Mouse (Mus musculus) testis, adult 10 weeks (tissue): ENCODE measurements around the gene Cdk2ap2. TPM values are rescaled to one million over a fixed set of nuclear protein-coding genes. Genes with fewer than 3 reads are reported as not detected.

ENCODE experiments used
- polyA plus RNA-seq: library from polyadenylated mRNA; stranded (reverse); fragments of 350-450 nt; fragmentation: Illumina TruSeq; extraction: RNeasy Lipid Tissue Mini Kit (QIAGEN cat#74804); gene quantifications from one replicate; pipeline ENCODE4 v1.2.3, GENCODE M21; 2014; ENCODE audit warnings: low read depth, low replicate concordance

Gene Cdk2ap2
- polyA plus RNA-seq: 1.1 TPM

DNA sequence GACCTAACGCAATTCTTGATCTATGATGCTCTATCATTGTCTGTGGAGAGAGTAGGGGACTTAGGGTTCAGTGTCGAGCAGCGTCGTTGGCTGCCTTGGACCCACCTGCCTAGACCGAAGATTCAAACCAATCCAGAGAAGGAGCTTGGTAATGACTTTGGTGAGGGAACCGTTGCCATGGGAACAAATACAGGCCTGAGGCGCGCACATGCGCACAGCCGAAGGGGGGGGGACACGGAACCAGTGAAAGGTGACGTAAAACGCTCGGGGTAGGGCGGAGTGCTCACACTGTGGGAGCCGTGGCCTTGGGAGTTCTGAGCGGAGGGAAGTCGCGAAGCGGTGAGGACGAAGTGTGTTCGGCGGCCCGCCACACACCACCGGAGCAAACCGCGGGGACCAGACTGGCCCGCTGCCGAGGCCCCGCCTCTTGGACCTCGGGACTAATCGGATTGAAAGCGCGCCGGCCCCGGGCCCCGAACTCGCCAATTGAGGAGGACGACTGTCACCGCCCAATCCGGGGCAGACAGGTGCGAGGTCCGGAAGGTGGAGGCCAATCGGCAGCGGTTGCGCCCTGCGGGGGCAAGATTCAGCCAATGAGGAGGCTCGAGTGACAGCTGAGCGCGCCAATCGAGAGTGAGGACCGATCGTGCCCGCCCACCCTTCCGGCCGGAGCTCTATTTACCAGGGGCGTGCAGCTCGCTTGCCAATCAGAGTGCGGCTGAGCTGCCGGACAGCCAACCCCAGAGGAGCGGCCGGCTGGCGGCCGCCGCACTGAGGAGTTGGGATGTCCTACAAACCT lies at the start of gene Cdk2ap2:
Cdk2ap2 (plus strand) TSS at position 541 of the 799 bp plus-strand sequence.

DNA sequence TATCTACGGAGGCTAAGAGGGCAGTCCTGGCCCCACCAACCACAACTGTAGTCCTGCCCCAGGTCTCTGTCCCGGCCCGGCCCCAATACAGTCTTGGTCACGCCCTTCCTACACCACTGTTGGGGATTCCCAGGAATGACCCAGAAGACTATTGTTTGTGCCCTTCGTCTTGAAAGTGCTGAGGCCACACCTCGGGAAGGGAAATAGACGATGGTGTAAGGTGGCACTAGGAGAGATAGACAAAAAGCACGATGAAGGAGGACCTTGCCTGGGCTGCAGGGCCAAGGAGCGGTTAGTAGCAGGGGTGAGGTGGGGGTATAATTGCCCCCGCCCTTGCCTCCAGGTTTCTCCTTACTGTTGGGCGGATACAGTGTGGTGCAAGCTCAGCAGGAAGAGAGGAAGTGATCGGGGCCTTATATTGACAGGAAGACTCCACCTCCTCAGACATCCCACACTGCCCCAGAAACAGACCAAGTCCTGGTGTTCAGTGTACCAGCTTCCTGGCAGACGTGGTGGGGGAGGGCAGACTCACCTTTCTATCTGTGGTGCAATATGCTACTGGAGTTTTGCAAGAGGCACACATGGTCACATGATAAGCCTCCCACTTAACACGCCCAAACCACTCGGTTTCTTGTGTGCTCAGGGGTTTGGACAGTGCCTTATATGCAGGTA lies 37.8 kb upstream of the Cdk2ap2 start, which contains the start of gene Gstp3:
Gstp3 (minus strand) TSS at position 501 of the 672 bp plus-strand sequence.

DNA sequence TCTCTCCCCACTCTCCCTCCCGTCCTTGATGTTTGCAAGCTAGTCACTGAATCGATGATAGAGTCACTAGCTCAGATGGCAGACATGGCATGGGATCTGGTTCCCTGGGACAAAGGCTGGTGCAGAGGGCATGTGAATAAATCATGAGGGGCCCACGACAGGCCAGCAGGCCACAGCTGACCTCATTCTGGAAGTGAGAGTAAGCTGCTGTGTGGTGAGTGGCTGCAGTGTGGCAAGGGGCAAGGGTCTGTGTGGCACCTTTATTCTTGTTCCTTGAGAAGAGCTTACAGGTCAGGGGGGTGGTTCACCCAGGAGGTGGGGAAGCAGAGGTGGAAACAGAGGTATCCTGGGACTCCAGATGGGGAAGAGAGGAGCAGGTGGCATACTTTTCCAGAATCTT lies 15.6 kb upstream of the Cdk2ap2 start, which contains the start of gene Cabp2:
Cabp2 (plus strand) TSS at position 185 of the 400 bp plus-strand sequence.

DNA sequence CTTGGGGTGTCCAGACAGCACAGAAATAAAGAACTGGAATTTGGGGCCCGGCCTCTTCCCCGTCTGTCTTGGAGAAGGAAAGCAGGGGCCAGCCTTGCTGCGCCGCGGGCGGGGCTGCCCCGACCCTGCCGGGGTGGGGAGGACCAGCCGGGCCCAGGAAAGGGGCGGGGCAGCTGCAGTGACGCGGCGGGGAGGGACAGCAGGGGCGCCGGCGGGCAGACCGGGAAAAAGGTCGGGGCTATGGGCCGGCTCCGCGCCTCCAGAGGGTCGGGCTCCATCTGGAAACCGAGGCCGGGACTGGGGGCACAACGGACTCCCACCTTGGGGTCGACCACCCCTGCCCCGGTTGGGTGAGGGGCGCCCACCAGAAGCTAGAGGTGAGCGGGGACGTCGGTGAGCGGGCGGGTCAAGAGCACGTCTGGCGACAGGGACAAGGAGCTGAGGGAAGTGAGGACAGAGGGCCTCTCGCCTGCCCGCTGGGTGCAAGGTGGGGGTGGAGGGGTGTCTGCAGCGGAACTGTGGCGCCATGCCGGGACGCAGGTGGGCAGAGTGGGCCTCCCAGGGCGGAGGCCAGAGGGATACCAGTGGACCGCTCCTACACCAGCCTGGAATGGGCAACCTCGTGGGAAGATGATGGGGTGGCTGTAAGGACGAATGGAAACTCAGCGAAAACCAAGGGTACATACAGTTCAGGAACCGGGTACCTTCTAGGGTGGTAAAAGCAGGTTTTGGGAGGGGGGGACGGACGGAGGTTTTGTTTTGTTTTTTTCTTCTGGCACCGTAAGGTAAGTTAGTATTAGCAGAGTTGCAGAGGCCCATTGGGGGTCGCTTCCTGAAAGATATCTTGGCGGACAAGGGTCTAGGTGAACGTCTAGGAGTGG lies 3.1 kb downstream of the Cdk2ap2 start, which contains the start of gene Pitpnm1:
Pitpnm1 (plus strand) TSS at position 162 of the 881 bp plus-strand sequence.

DNA sequence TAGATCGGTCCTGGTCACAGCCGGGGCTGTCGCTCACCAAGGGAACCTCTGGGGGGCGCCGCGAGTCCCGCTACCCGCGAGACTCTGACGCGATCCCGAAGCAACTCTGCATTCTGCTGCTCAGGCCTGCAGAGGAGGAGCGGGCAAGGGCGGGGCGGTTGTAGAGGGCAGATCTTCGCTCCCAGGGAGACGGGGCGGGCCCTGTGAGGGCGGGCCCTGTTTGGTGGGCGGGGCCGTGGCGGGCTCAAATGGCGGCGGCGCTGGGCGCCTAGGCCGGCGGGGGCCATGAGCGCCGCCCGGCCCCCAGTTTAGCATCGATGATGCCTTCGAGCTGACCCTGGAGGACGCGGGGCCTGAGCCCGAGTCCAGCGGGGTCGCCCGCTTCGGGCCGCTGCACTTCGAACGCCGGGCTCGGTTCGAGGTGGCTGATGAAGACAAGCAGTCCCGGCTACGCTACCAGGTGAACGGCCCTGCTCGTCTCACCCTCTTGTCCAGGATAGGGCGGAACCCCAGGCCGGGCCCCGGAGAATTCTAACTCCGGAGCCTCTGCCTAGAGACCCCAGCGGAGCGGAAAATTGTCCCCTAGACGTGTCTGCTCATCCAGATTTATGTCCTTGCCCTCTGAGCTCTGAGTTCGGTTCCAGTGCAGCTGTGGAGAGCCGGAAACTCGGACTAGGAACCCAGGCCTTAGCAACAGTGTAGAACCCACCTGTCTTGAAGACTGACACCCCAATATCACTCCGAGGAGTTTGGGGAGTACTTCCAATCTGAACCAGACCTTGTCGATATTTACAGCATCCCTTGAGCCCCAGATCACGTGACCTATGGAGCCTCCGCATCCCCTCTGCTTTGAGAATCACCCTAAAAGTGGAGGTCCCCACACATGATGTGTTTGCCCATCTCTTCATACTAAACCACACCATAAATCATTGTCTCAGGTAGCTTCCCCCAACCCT lies 29.0 kb downstream of the Cdk2ap2 start, which contains the start of gene Aip:
Aip (minus strand) TSS at position 118 of the 956 bp plus-strand sequence.

DNA sequence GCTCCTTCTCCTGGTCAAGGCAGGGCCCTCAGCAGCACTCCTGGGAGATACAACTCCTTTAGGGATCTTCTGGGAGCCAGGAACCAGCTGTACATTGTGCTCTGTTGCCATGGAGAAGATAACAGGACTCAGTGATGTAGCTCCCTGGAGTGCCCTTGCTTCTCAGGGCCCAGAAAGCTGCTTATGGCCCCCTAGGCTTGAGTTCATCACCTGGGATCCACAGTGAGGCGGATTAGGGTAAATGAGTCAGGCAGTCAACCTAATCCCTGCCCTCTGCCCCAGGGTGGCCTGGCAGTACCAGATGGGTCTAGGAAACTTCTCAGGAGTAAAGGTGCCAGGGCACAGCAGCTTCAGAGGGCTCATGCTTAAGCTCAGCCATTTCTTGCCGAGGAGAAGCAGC lies 42.5 kb downstream of the Cdk2ap2 start, which contains the start of gene Gpr152:
Gpr152 (plus strand) TSS at position 342 of the 400 bp plus-strand sequence.

DNA sequence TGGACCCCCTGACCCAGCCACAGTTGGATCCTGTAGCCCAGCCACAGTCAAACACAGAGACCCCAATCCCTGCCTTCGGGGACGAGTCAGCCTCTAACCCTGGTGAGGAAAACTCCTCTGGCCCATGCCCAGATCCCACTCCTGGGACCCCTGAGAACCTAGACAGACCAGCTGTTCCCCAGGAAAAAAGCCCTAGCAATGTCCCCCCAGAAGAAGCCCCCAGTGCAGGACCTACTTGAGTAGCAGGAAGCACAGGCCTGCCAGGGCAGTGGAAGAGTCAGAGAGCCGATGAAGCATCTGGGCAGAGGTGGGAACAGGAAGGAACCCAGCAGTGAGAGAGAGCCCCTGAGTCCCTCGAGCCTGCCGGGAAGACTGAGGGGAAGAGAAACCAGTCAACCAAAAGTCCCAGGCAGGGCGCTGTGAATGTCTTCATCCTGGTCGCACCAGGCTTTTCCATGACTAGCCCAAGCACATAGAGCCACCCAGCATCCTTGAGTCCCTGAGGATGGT lies 46.8 kb downstream of the Cdk2ap2 start, which contains the start of gene Cabp4:
Cabp4 (minus strand) TSS at position 275 of the 510 bp plus-strand sequence.

DNA sequence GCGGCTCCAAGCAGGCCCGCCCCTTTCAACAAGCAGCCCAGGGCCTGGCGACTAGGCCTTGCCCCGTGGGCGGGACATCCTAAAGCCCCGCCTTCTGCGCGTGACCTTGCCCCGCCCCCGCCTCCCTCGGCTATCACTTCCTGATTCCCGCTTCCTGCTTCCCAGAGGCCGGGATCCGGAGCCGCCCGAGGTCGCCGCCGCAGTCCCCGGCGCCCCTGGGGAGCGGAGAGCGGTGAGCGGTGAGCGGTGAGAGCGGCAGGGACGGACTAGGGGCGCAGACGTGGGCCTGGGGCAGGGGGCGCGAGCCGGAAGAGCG lies 51.5 kb downstream of the Cdk2ap2 start, which contains the start of gene Coro1b:
Coro1b (plus strand) TSS at position 129 of the 316 bp plus-strand sequence.

Other genes with a start within 250 kb of the Cdk2ap2 start
- 173 TPM for gene Chka, start 245.4 kb upstream of the Cdk2ap2 start, polyA plus RNA-seq
- gene Tcirg1, start 190.0 kb upstream of the Cdk2ap2 start, polyA plus RNA-seq: 0.71 TPM
- 0.97 TPM for gene Ndufs8, start 184.4 kb upstream of the Cdk2ap2 start, polyA plus RNA-seq
- 3.1 TPM for gene Aldh3b1, start 167.4 kb upstream of the Cdk2ap2 start, polyA plus RNA-seq
- gene Unc93b1, start 162.0 kb upstream of the Cdk2ap2 start, polyA plus RNA-seq: 0.32 TPM
- 0.28 TPM for gene Aldh3b3, start 138.5 kb upstream of the Cdk2ap2 start, polyA plus RNA-seq
- 2.5 TPM for gene Aldh3b2, start 124.9 kb upstream of the Cdk2ap2 start, polyA plus RNA-seq
- gene Acy3, start 110.6 kb upstream of the Cdk2ap2 start, polyA plus RNA-seq: 0.48 TPM
- gene Tbx10, start 104.4 kb upstream of the Cdk2ap2 start, polyA plus RNA-seq: not detected
- not detected for gene Nudt8, start 96.6 kb upstream of the Cdk2ap2 start, polyA plus RNA-seq
- gene Gm49405, start 96.6 kb upstream of the Cdk2ap2 start, polyA plus RNA-seq: not detected
- not detected for gene Doc2g, start 93.9 kb upstream of the Cdk2ap2 start, polyA plus RNA-seq
- 5.9 TPM for gene Ndufv1, start 84.4 kb upstream of the Cdk2ap2 start, polyA plus RNA-seq
- gene Gstp1, start 59.2 kb upstream of the Cdk2ap2 start, polyA plus RNA-seq: 5.3 TPM
- gene Gstp2, start 51.2 kb upstream of the Cdk2ap2 start, polyA plus RNA-seq: not detected
- not detected for gene Gstp3, start 37.6 kb upstream of the Cdk2ap2 start, polyA plus RNA-seq
- not detected for gene Cabp2, start 15.6 kb upstream of the Cdk2ap2 start, polyA plus RNA-seq
- gene Pitpnm1, start 2.8 kb downstream of the Cdk2ap2 start, polyA plus RNA-seq: 0.81 TPM
- gene Aip, start 28.7 kb downstream of the Cdk2ap2 start, polyA plus RNA-seq: 0.62 TPM
- gene Gpr152, start 42.6 kb downstream of the Cdk2ap2 start, polyA plus RNA-seq: not detected
- gene Cabp4, start 46.9 kb downstream of the Cdk2ap2 start, polyA plus RNA-seq: 0.14 TPM
- 16.9 TPM for gene Coro1b, start 51.4 kb downstream of the Cdk2ap2 start, polyA plus RNA-seq
- gene Ptprcap, start 56.4 kb downstream of the Cdk2ap2 start, polyA plus RNA-seq: 1.9 TPM
- 0.71 TPM for gene Rps6kb2, start 66.2 kb downstream of the Cdk2ap2 start, polyA plus RNA-seq
- gene Carns1, start 78.3 kb downstream of the Cdk2ap2 start, polyA plus RNA-seq: 0.43 TPM
- gene Tbc1d10c, start 94.1 kb downstream of the Cdk2ap2 start, polyA plus RNA-seq: not detected
- gene Ppp1ca, start 94.9 kb downstream of the Cdk2ap2 start, polyA plus RNA-seq: 15.9 TPM
- gene Rad9a, start 104.5 kb downstream of the Cdk2ap2 start, polyA plus RNA-seq: 1.2 TPM
- 0.20 TPM for gene Clcf1, start 117.1 kb downstream of the Cdk2ap2 start, polyA plus RNA-seq
- not detected for gene AC109138.7, start 117.2 kb downstream of the Cdk2ap2 start, polyA plus RNA-seq
- not detected for gene Pold4, start 134.7 kb downstream of the Cdk2ap2 start, polyA plus RNA-seq
- gene Ssh3, start 172.0 kb downstream of the Cdk2ap2 start, polyA plus RNA-seq: 0.39 TPM
- gene Ankrd13d, start 186.0 kb downstream of the Cdk2ap2 start, polyA plus RNA-seq: not detected
- 3.2 TPM for gene Grk2, start 209.0 kb downstream of the Cdk2ap2 start, polyA plus RNA-seq